Mouse (Mus musculus) megakaryocyte-erythroid progenitor cell, adult 5-6 weeks (primary cell): ENCODE results near the gene Cox17. TPM values are rescaled to one million over a fixed set of nuclear protein-coding genes. Genes with fewer than 3 reads are reported as not detected.
"Not testable (repeated sequence)": the region's sequence is repeated elsewhere in the genome, so short reads cannot be mapped to it uniquely, and the experiment has no call there.

Experiments
- ATAC-seq: replicated peaks from 2 replicates; pipeline ENCODE4 v1.8.0; 2016; ENCODE audit warnings: mild to moderate bottlenecking, inconsistent platforms; ENCODE audit not compliant: severe bottlenecking, poor library complexity, low FRiP score, low TSS enrichment
- total RNA-seq, 2 experiments: library from RNA; stranded (forward) in 1 of 2; stranded (reverse) in 1 of 2; fragments of 200-1000, 215-1000 nt in 1 of 2; fragments of >200 nt in 1 of 2; fragmentation: Nextera tagmentation in 1 of 2; gene quantifications; 2 replicates each; pipeline ENCODE4 v1.2.3; 2014 to 2017

The Cox17 gene
- 228 and 369 TPM in 2 replicates for total RNA-seq (2014; fragmentation: Nextera tagmentation)
- total RNA-seq (2017) = 465 and 506 TPM in 2 replicates

GRCm38 (mm10) chr16:38346529-38347325, at the start of gene Cox17, which contains the start of gene Gm21987:
Gene Cox17, plus strand, starts transcription at chr16:38346991.
Gene Gm21987, plus strand, starts transcription at chr16:38347040.
- ATAC-seq = peak; percentile 98

DNA sequence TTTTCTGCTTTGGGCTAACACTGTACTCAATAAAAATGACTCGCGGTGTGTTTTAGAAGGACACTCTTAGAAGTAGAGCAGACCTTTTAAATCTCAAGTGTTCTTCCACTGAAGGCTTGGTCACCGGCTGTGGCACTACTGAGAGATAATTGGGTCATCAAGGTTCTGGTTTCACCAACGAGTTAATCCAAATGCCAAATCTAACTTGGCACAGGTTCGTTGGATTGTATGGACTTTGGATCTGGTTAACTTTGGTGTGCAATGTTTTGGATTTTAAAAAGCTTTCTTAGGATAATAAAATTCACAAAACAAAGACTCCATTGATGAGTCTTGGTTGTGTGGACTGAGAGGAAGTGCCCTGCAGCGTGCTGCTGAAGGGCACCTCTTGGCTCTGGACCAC, 48.4 kb upstream of the Cox17 start:
- ATAC-seq = no peak

DNA sequence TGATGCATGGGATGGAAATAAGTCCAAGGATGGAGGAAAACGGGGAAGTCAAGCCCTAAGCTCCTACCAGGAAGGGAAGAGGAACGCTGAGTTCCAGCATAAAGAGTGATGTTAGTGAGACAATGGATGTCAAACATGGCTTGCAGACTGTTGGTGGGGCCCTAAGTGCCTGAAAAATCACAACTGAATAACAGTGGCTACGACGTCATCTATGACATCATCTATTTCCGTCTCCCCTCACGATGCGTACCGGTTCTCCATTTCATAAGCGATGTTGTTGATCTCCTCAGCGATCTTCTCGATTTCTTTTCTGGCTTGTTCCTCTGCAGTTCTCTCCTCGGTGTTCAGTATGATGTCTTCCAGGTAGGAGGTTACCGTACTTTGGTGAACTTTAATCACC, 44.4 kb upstream of the Cox17 start:
- no peak for ATAC-seq

DNA sequence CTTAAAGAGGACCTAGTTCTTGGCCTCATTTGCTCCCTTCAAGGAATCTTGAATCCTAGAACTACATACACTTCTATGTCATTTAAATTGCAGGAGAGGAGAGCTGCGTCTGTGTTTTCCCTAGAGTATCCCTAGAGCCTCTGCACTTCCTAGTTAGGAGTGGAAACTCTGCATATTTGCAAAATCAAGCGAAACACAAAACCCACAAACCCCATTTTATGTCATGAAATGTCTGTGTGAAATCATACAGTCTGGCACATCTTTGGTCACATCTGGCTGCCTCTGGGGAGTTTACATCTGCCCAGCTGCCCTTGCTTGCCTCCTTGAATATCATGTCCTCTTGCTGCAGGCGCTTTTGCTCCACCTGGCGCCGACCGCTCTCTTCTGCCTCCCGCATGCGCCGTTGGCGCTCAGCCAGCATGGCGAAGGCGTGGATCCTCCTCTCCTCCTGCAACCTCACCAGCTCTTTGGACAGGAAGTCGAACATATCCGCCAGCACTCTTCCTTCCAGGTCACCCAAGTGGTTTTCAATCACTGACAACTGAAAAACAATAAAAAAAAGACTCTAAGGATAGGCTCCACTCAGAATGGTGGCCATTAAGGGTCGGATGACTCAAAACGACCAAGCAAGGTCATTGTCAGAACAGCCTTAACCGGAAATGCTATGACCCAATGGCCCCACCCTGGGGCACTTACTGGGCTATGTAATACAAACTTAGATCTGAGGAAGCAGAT, 42.2 kb upstream of the Cox17 start:
- ATAC-seq = no peak

GRCm38 (mm10) chr16:38306571-38307220, 40.1 kb upstream of the Cox17 start:
- no peak; the same call in 1 of the 2 replicates for ATAC-seq

GRCm38 (mm10) chr16:38307221-38307605, 39.6 kb upstream of the Cox17 start:
- ATAC-seq = no peak

DNA sequence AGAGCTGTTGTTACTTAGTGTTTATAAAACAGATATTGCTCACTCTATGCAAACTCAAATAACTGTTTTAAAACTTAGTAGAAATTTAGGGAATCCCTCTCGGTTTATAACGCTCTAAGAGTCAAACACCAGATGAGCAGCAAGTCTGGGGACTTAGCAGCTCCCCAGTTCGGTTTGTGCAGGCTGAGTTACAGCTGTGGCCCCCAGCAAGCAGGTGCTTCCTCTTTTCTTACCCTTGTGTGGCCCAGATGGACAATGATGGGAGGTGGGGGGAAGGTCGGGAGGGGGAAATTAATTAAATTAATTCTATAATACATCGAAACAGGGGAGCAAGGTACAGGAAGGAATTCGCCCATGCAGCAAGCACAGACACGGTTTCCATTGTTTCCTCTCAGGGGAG, 39.1 kb upstream of the Cox17 start:
- no peak for ATAC-seq

- no peak for ATAC-seq
Measured at GRCm38 (mm10) chr16:38308195-38308594, 38.6 kb upstream of the Cox17 start.

GRCm38 (mm10) chr16:38318492-38318891, 28.3 kb upstream of the Cox17 start:
- ATAC-seq = no peak

- no peak for ATAC-seq
Measured at GRCm38 (mm10) chr16:38319087-38319486, 27.7 kb upstream of the Cox17 start.

GRCm38 (mm10) chr16:38321452-38321935, 25.3 kb upstream of the Cox17 start:
- ATAC-seq = peak; percentile 86

GRCm38 (mm10) chr16:38324311-38324710, 22.5 kb upstream of the Cox17 start:
- no peak for ATAC-seq

GRCm38 (mm10) chr16:38326778-38327397, 19.9 kb upstream of the Cox17 start:
- no peak for ATAC-seq

- no peak for ATAC-seq
Measured at GRCm38 (mm10) chr16:38329340-38329739, 17.5 kb upstream of the Cox17 start.

DNA sequence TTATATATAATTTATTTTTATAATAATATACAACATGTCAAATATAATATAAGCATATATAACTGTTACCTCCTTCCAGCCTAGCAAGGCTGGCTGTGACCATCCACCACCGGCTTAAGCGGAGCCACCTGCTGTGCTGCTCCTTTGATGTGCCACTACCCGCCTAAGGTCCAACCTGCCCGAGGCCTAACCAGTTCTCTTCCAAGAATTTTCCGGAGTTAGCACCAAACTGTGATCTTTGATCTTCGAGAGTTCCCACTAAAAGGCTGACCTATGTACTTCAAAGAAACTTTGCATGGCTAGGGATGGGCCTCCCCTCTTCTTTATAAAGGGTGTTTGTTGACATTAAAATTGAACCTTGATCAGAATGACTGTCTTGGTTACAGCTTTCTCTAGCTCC, 12.4 kb upstream of the Cox17 start:
- no peak for ATAC-seq

DNA sequence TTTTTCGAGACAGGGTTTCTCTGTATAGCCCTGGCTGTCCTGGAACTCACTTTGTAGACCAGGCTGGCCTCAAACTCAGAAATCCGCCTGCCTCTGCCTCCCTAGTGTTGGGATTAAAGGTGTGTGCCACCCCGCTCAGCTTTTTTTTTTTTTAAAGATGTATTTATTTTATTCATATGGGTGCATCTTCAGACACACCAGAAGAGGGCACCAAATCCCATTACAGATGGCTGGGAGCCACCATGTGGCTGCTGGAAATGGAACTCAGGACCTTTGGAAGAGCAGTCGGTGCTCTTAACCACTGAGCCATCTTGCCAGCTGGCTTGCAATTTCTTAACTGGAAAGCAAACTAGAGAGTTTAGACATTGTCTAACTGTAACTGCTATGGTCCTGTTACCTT, 8.7 kb upstream of the Cox17 start:
- ATAC-seq = not testable (repeated sequence)

- peak; percentile 86 for ATAC-seq
Measured at GRCm38 (mm10) chr16:38341396-38342324, 5.1 kb upstream of the Cox17 start, which contains the start of gene Maats1. Gene Maats1, minus strand, starts transcription at chr16:38342143.

GRCm38 (mm10) chr16:38344941-38345725, 1.7 kb upstream of the Cox17 start:
- ATAC-seq = no peak
